Mouse (Mus musculus): ENCODE measurements around the gene Taf3.

Taf3 gene

DNA sequence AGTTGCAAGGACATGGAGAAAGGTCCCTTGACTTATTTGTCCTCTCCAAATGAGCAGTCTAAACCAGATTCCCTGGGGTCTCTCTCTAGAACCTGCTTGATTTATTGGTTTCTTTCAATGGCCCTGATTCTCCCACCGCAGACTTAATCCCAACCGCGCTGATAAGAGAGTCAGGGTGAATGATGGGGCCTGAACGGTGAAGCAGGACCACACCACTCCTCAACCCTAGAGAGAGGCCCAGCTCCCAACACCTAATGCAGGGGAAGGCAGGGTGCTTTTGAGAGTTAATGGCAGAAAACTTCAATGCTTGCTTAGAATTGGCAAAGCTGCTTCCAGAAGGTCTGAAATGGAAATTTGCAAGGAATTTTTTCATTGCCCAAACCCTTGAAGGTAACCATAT is 173.2 kb downstream of the Taf3 start:
- DNase-seq: no peak

DNA sequence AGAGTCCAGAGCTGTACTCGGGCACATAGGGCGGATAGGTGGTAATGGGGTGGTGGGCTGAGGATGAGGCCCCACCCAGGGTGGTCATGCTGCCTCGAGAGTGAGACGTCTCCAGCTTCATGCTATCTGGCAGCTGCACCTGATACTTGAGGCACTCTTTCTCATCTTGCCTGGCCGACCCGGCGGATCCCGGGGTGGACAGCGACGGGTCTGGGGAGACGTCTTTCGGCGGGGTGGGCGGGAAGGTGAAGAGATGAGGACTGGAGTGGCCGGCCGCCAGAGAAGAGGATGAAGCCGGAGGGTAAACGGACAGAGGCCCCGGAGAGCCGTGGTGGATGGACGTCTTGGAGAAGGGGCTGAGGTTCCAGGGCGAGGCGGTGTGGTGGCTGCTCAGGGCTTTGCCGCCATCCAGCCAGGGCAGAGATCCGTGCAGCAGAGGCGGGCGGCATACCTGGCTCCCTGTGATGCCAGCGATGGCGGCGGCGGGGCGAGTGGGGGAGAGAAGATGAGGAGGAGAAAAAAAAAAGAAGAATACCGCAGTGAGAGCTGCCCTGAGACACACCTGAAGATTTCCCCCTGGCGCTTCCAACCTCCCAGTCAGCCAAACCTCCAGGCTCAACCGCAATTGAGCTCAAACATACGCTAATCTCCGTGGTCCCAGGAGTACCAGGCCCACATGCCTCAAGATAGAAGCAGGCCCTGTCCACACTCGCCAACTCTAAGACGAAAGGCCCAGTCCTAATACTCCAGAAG is 173.8 kb downstream of the Taf3 start:
- peak; percentile 88 for DNase-seq

DNA sequence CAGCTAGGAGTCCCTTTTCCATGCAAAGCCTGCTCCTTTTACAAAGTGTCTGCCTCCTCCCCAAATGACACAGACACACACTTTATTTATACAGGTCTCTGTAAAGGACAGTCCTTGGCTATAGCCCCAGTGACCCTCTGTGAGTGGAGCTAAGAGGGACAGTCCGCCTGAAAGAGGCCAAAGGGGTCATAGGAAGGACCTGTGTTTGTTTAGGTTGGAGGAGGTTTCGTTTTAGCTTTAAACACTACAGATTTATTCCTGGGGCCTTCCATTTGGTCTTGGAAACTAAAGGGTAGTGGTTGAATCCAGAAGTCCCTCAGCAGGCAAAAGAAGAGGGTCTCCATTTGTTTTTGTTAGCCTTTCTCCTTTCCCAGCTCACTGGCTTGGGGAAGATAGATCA is 174.6 kb downstream of the Taf3 start:
- peak; percentile 75 for DNase-seq

DNA sequence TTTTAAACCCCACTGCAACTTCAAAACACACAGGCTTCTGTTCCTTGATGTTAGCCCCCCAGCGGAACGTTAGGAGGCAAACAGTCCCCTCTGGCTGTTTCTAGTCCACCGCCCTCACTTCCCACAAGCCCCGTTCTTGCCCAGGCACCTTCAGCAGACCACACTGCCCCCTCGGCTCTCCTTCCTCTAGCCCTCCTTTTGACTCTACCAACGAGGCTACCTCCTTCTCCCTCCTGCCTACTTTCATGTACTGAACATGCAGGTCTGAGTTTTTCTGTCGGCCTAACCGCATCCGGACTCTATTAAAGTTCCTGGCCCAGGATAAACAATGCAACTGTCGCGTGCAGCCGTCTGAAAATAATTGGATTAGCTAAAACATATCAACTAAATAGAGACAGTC is 175.7 kb downstream of the Taf3 start:
- DNase-seq: peak; percentile 64

DNA sequence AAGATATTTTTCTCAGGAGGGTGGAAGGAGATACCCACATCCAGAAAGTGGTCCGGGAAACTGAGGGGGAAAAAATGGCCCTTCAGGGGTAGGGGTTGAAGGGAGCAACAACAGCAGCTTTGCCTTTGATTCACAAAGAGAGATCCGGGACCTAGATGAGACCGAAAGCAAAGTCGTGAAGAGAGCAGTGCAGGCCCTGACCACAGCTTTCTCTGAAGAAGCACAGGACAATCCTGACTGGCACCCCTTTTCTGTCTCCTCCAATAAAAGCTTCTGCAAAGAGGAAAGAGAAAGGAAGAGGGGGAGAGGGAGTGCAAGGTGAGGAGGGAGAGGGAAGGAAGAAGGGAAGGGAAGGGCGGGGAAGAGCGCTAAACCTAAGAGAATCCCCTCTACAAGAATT is 176.6 kb downstream of the Taf3 start:
- peak; percentile 82 for DNase-seq

DNA sequence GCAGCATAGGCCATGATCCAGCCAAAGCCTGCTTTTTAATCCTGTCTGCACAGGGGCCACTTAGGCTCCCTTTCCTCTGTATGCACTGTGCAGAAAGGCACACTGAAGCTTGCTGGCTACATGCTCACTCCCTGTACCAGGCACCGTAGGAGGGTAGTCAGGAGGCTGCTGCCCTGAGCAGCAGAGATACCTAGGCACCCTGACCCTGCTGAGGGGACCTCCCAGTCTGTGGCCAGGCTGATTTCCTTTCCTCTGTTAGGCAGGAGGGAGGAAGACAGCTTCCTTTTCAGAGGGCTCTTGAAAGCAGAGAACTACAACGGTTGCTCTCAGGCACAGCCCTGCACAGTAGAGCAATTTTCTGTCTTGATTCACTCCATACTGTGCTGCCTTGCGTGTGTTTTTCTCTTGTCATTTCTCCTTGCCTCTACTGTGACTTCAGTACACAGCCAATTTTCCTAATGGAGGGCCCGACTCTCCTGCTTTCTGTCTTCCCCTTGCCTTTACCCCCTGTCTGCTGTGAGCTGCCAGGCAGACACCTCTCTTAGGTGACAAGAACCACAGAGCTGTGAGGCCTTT is 177.2 kb downstream of the Taf3 start:
- DNase-seq: peak; percentile 77

DNA sequence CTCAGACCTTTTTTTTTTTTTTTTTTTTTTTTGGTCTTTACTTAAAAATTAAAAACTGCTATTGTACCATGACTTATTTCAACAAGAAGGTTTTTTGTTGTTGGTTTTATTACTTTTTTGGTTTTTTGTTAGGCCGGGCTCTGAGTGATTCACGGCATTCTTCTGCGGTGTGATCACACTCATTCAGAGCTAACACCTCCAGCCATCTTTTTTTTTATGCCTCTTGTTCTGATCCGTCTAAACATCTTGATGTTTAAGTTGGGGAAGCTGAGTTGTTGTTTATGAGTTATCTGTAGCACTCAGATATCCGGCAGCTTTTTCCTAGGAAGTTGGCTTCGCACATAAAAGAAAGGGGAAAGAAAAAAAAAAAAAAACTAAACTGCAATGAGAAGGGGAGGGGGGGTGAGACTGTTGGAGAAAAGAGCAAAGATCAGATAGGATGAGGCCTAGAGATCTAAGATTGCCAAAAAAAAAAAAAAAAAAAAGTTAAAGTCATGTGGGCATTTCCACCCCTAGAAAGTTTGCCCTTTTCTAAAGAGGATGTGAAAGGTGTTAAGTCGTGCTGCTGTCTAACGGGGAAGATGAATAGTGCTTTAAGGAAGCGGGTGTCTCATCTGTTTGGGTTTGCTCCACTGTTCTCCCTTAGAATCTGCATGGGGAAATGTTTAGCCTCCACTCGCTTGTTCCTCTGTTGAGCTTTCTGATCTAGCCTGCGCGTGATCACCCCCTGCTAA is 181.1 kb downstream of the Taf3 start:
- no peak for DNase-seq
